Mouse (Mus musculus) midbrain, embryonic 13.5 days (tissue): ENCODE measurements around the gene Nrap. TPM values are rescaled to one million over a fixed set of nuclear protein-coding genes. Genes with fewer than 3 reads are reported as not detected.
A peak's percentile ranks its signal among the peaks of the same experiment; 100 is the strongest.
"Not testable (repeated sequence)": the region's sequence is repeated elsewhere in the genome, so short reads cannot be mapped to it uniquely, and the experiment has no call there.

ENCODE experiments used
- ATAC-seq: fragments of 200-750 bp; cut with Nextera tagmentation; 2 replicates; pipeline ENCODE4 v1.8.0; 2017; ENCODE audit warnings: mild to moderate bottlenecking, moderate TSS enrichment, moderate library complexity
- H3K27ac ChIP-seq: fragments of 300-500 bp; sonication (generic); 2 replicates; pipeline ENCODE4 v1.5.1; 2015; ENCODE audit warnings: inconsistent platforms, mild to moderate bottlenecking, moderate library complexity
- H3K27me3 ChIP-seq: fragments of 300-500 bp; sonication (generic); 2 replicates; pipeline ENCODE4 v1.6.1; 2015; ENCODE audit warnings: mild to moderate bottlenecking, inconsistent platforms
- H3K36me3 ChIP-seq: fragments of 300-500 bp; sonication (generic); 2 replicates; pipeline ENCODE4 v1.6.1; 2015; ENCODE audit warnings: mild to moderate bottlenecking, inconsistent platforms
- H3K4me1 ChIP-seq: fragments of 300-500 bp; sonication (generic); replicated peaks from 2 replicates; pipeline ENCODE4 v1.6.1; 2015; ENCODE audit warnings: inconsistent platforms
- H3K4me2 ChIP-seq: fragments of 300-500 bp; sonication (generic); replicated peaks from 2 replicates; pipeline ENCODE4 v1.6.1; 2015; ENCODE audit warnings: moderate library complexity, mild to moderate bottlenecking, inconsistent platforms
- H3K4me3 ChIP-seq: fragments of 300-500 bp; sonication (generic); replicated peaks from 2 replicates; pipeline ENCODE4 v1.5.1; 2015; ENCODE audit warnings: mild to moderate bottlenecking, inconsistent platforms
- H3K9ac ChIP-seq: fragments of 300-500 bp; sonication (generic); replicated peaks from 2 replicates; pipeline ENCODE4 v1.6.1; 2015; ENCODE audit warnings: mild to moderate bottlenecking, inconsistent platforms
- H3K9me3 ChIP-seq: fragments of 300-500 bp; sonication (generic); 2 replicates; pipeline ENCODE4 v1.6.1; 2016; ENCODE audit warnings: mild to moderate bottlenecking, inconsistent platforms
- WGBS: fragments of 180-500 bp; shearing (Covaris S2); methylation state at CpG from one replicate; pipeline ENCODE4 v1.1.7; 2015; 5-methylcytosine and 5-hydroxymethylcytosine counted together
- polyA plus RNA-seq: library from polyadenylated mRNA; unstranded; fragments of >200 nt; fragmentation: Nextera tagmentation; extraction: Ambion mirVana; gene quantifications from 2 replicates; pipeline ENCODE4 v1.2.1, GENCODE M21; 2015

Nrap gene
- polyA plus RNA-seq, 1 experiment from 2014 or later, result 0.24 TPM

DNA sequence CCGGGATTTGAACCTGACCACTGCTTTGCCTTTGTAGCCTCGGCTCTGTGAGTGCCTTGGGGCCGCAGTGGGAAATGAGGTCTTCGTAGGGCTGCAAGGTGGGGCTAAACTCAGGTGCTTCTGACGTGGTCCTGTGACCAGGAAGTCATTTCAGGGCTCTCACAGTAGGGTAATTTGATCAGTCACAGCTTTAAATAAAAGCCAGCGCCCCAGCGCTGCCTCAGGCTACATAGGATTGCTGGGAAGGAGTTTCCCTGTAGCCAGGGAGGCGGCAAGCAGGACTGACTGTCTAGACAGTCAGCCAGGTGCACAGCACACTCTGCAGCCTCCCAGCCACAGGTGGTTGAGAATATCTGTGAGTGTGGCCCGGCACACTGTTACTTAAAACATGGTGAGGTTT, 29.6 kb upstream of the Nrap start:
- Histone ChIP-seq H3K27ac (no peak overlapping the region), H3K4me1 (peaks cover 8% of the 10 kb centered on the region; the same call in 1 of the 2 replicates), H3K4me3 (no peak overlapping the region), H3K4me2 (no peak overlapping the region), H3K9ac (no peak overlapping the region), H3K27me3 (no peaks in the 10 kb centered on the region), H3K36me3 (no peaks in the 10 kb centered on the region), H3K9me3 (no peaks in the 10 kb centered on the region)
- no peak for ATAC-seq
- WGBS, result 77% methylated on average over 9 of the region's 9 CpGs

DNA sequence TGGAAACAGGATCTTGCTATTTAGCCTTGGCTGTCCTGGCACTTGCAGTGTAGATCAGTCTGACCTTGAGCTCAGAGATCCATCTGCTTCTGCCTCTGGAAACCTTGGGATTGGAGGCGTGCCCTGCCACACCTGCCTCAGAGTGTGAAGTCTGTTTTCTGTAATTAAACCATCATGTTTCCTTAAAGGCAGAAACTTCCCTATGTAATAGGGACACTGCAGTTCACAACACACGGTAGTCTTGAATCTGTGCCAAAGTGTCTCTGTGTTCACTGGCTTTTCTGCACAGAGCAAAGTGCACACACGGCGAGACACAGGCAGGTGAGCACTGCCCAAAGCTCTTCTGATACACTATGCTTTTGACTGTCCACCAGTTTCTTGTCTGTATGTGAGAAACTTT, 28.6 kb upstream of the Nrap start:
- no peak overlapping the region for H3K4me3 ChIP-seq
- no peak overlapping the region for H3K9ac ChIP-seq
- H3K27me3 ChIP-seq, result no peaks in the 10 kb centered on the region
- 88% methylated on average over 4 of the region's 4 CpGs for WGBS
- H3K4me1 ChIP-seq, result peaks cover 7% of the 10 kb centered on the region; the same call in 1 of the 2 replicates
- ATAC-seq, result no peak
- no peak overlapping the region for H3K4me2 ChIP-seq
- no peaks in the 10 kb centered on the region for H3K9me3 ChIP-seq
- H3K27ac ChIP-seq, result no peak overlapping the region
- no peaks in the 10 kb centered on the region for H3K36me3 ChIP-seq

DNA sequence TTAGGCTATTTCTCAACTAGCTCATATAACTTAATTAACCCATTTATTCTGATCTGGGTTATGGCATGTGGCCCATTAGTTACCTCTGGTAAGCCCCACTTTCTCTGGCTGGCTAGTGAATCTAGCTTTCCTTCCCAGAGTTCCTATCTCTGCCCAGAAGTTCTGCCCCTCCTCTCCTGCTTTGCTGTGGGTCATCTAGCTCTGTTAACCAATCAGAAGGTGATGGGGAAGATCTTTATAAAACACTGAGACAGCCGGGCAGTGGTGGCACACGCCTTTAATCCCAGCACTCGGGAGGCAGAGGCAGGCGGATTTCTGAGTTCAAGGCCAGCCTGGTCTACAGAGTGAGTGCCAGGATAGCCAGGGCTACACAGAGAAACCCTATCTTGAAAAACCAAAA, 20.0 kb upstream of the Nrap start:
- 93% methylated on average over 4 of the region's 4 CpGs for WGBS

GRCm38 (mm10) chr19:56406581-56406980, 16.7 kb upstream of the Nrap start:
- no peak for ATAC-seq
- Histone ChIP-seq H3K4me3 (no peak overlapping the region), H3K9ac (no peak overlapping the region), H3K9me3 (no peaks in the 10 kb centered on the region), H3K27me3 (no peaks in the 10 kb centered on the region), H3K4me1 (peaks cover 4% of the 10 kb centered on the region; the same call in 1 of the 2 replicates), H3K4me2 (no peak overlapping the region), H3K36me3 (no peaks in the 10 kb centered on the region), H3K27ac (no peak overlapping the region)
- 92% methylated on average over 7 of the region's 7 CpGs for WGBS

More for the DNA sequence above, 20.0 kb upstream of the Nrap start:
- H3K36me3 ChIP-seq, ATAC-seq, H3K4me3 ChIP-seq, H3K27ac ChIP-seq, H3K27me3 ChIP-seq, H3K9me3 ChIP-seq, H3K4me2 ChIP-seq, H3K9ac ChIP-seq, H3K4me1 ChIP-seq: not testable (repeated sequence)

- no peaks in the 10 kb centered on the region for H3K27me3 ChIP-seq
- no peak for ATAC-seq
- no peak overlapping the region for H3K4me3 ChIP-seq
- H3K27ac ChIP-seq, result no peak overlapping the region
- peaks cover 4% of the 10 kb centered on the region; the same call in 1 of the 2 replicates for H3K4me1 ChIP-seq
- WGBS, result 98% methylated on average over 4 of the region's 4 CpGs
- H3K9ac ChIP-seq, result no peak overlapping the region
- H3K4me2 ChIP-seq, result no peak overlapping the region
- no peaks in the 10 kb centered on the region for H3K36me3 ChIP-seq
- H3K9me3 ChIP-seq, result no peaks in the 10 kb centered on the region
Observed at GRCm38 (mm10) chr19:56405824-56406223, 16.0 kb upstream of the Nrap start.

DNA sequence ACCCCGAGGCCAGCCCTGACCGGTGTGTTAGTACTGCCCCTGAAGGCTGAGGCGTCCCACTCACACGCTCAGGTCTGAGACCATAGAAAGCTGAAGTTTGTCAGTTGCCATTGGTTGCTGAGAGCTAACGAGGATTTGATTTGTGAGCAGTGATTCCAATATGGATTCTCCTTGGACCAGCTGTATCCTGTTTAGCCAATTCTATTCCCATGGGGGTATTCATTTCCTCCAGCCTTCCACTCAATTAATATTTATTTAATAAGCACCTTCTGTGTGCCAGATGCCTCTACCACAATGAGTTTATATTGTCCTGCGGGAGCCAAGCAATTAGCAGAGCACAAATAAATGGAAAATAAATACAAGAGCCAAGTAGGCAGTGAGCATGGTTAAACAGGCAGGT, 12.0 kb upstream of the Nrap start:
- Histone ChIP-seq H3K9me3 (no peaks in the 10 kb centered on the region), H3K4me3 (no peak overlapping the region), H3K36me3 (no peaks in the 10 kb centered on the region), H3K27ac (no peak overlapping the region), H3K4me2 (no peak overlapping the region), H3K9ac (no peak overlapping the region), H3K4me1 (peaks cover 14% of the 10 kb centered on the region), H3K27me3 (peaks cover 8% of the 10 kb centered on the region)
- WGBS, result 71% methylated on average over 6 of the region's 6 CpGs
- peak; percentile 37; the same call in 1 of the 2 replicates for ATAC-seq

DNA sequence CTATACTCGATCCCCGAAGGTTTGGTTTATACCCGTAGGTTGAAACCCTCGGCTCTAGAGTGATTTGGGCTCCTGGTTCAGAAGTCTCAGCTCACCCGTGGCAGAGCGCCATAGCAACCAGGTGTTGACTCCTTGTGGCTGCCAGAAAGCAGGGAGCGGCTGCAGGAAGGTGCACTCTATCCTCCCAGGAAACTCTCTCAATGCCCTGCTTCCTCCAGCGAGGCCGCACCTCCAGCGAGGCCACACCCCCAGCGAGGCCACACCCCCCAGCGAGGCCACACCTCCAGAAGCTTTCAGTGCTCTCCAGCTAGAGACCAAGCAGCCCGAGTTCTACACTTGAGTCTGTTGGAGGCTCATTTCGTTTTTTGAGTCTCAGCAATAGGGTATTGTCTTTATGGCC, 10.4 kb upstream of the Nrap start:
- no peak for ATAC-seq
- peaks cover 24% of the 10 kb centered on the region for H3K27me3 ChIP-seq
- H3K9ac ChIP-seq, result no peak overlapping the region
- no peak overlapping the region for H3K4me3 ChIP-seq
- no peak overlapping the region for H3K4me2 ChIP-seq
- WGBS, result 53% methylated on average over 14 of the region's 14 CpGs
- H3K27ac ChIP-seq, result no peak overlapping the region
- no peaks in the 10 kb centered on the region for H3K9me3 ChIP-seq
- no peaks in the 10 kb centered on the region for H3K36me3 ChIP-seq
- peaks cover 21% of the 10 kb centered on the region for H3K4me1 ChIP-seq

- Histone ChIP-seq H3K9me3 (no peaks in the 10 kb centered on the region), H3K4me3 (no peak overlapping the region), H3K4me1 (peaks cover 21% of the 10 kb centered on the region), H3K27me3 (peaks cover 36% of the 10 kb centered on the region), H3K36me3 (no peaks in the 10 kb centered on the region), H3K27ac (no peak overlapping the region), H3K4me2 (no peak overlapping the region), H3K9ac (no peak overlapping the region)
- no peak for ATAC-seq
Observed at GRCm38 (mm10) chr19:56398528-56398795, 8.6 kb upstream of the Nrap start.

DNA sequence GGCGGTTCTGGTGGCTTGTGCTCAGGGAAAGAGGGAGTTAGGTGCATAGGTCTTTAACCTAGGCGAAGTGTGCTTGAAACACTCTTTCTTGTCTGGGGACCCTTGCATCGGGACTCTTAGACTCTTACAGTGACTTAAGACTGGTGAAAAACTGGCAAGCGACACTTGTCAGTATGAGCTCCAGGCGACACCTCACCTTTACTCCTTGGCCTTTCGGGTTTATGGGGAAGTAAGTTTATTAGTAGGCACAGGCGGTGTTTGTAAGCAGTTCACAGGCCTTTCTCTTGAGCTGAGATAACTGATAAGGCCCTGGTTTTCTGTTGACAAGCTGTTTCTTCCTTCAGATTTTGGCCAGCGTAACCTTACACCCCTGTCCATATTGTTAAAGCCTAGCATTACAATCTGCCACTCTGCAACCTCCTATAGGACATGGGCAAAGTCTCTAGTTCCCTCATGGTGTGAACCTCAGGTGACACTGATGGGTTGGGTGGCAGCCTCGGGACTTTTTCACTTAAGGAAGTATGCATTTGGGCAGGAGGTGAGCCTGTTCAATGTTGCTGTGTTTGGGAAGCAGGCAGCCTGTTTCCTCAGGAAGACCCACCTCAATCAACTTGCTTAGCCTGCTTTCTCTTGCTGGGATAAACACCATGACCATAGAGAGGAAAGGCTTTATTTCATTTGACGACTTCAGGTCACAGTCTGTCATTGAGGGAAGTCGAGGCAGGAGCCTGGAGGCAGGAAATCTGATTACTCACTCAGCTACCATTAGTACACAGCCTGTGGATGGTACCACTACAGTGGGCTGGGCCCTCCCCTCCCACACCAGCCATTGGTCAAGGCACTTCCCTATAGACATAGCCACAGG, 8.1 kb upstream of the Nrap start:
- peak overlapping the region; percentile 55 for H3K4me3 ChIP-seq
- peak overlapping the region; percentile 36; the same call in 1 of the 2 replicates for H3K27ac ChIP-seq
- peaks cover 21% of the 10 kb centered on the region for H3K4me1 ChIP-seq
- ATAC-seq, result no peak
- H3K9ac ChIP-seq, result peak overlapping the region; percentile 73
- peak overlapping the region; percentile 91 for H3K4me2 ChIP-seq
- no peaks in the 10 kb centered on the region for H3K9me3 ChIP-seq
- WGBS, result 73% methylated on average over 11 of the region's 11 CpGs
- peaks cover 36% of the 10 kb centered on the region for H3K27me3 ChIP-seq
- no peaks in the 10 kb centered on the region for H3K36me3 ChIP-seq

- Histone ChIP-seq H3K36me3 (no peaks in the 10 kb centered on the region), H3K9me3 (no peaks in the 10 kb centered on the region), H3K27me3 (peaks cover 36% of the 10 kb centered on the region), H3K4me2 (peak within 1 kb of the TSS; percentile 91), H3K27ac (peak within 1 kb of the TSS; percentile 36; the same call in 1 of the 2 replicates), H3K9ac (peak within 1 kb of the TSS; percentile 73), H3K4me1 (peaks cover 20% of the 10 kb centered on the region), H3K4me3 (peak within 1 kb of the TSS; percentile 55)
- ATAC-seq, result peak; percentile 71
- WGBS, result 1% methylated on average over 67 of the region's 78 CpGs
Observed at GRCm38 (mm10) chr19:56396669-56397621, 7.1 kb upstream of the Nrap start, which contains the start of gene Casp7. Casp7 (plus strand) TSS chr19:56397129.

- H3K4me3 ChIP-seq, result peak overlapping the region; percentile 55
- peaks cover 36% of the 10 kb centered on the region for H3K27me3 ChIP-seq
- H3K9ac ChIP-seq, result peak overlapping the region; percentile 73; the same call in 1 of the 2 replicates
- no peak overlapping the region for H3K27ac ChIP-seq
- H3K36me3 ChIP-seq, result no peaks in the 10 kb centered on the region
- no peaks in the 10 kb centered on the region for H3K9me3 ChIP-seq
- ATAC-seq, result no peak; the same call in 1 of the 2 replicates
- WGBS, result 42% methylated on average over 12 of the region's 12 CpGs
- H3K4me1 ChIP-seq, result peaks cover 17% of the 10 kb centered on the region
- peak overlapping the region; percentile 91 for H3K4me2 ChIP-seq
Observed at GRCm38 (mm10) chr19:56396227-56396626, 6.4 kb upstream of the Nrap start.
